Comparison of ENCODE assay signal across 8 mouse cellular contexts in the genomic region with DNA sequence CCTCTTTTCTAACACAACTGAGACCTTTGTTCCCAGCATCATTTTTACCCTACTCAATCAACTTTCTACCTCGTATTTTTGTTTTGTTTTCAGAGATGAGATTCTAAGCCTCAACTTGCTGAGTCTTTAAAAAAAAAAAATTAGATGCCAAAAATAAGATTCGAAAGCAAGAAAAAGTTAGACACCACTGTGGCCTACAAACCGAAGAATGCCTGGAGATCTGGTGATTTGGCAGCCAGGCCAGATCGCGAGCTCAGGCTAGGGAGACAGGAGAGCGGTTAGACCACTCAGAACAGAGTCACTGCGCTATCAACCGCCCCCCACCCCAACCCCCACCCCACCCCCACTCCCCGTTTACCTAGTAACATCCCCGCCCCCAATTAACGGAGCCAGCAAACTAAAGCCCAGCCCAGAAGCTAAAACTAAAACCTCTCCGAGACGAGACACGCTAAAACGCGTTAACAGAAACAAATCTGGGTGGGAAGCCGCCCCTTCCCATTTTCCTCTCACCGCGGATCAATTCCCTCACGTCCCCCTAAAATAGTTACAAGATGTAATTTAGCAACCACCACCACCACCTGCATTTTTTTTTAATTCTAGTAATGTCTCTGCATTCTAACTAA. TPM values are rescaled to one million over a fixed set of nuclear protein-coding genes. Genes with fewer than 3 reads are reported as not detected.
A peak's percentile ranks its signal among the peaks of the same experiment; 100 is the strongest.
DNase-seq lines count a peak whose midpoint lies in the region; ATAC-seq lines count a peak whose summit lies in the region.

No protein-coding gene starts in this region.

- no peak for DNase-seq in kidney, adult 8-10 months
- DNase-seq in NIH3T3 (ENCODE audit: low read depth) = peak; percentile 17
- peak; percentile 16 for DNase-seq in liver
- peak; percentile 27 for DNase-seq in testis, postnatal 14 days (ENCODE audit: low spot score)
- DNase-seq in gastrocnemius, adult 8-10 months (ENCODE audit: low spot score in 2 of 2) = no peak
- DNase-seq in natural killer cell, adult 2 months (ENCODE audit: low spot score in 2 of 2) = no peak

- H3K4me1 ChIP-seq in kidney, embryonic 14.5 days (ENCODE audit: control insufficient read depth, insufficient read depth, low read length) = 0 out of 2 replicates have a peak, but pooled peaks cover 4% of the 10 kb centered on the region
- H3K4me1 ChIP-seq in forebrain, embryonic 12.5 days = peaks cover 21% of the 10 kb centered on the region

- ATAC-seq in kidney, embryonic 14.5 days (ENCODE audit: low FRiP score, low TSS enrichment) = no peak
- no peak for ATAC-seq in forebrain, embryonic 12.5 days (ENCODE audit: low FRiP score)

- peak overlapping the region; percentile 66 for H3K4me2 ChIP-seq in kidney, embryonic 14.5 days (replicated peaks; ENCODE audit: low read depth, low read length)
- peak overlapping the region; percentile 72 for H3K4me2 ChIP-seq in forebrain, embryonic 12.5 days

- H3K36me3 ChIP-seq in kidney, embryonic 14.5 days (ENCODE audit: control insufficient read depth, insufficient read depth, low read length) = peaks cover 12% of the 10 kb centered on the region
- H3K36me3 ChIP-seq in forebrain, embryonic 12.5 days (replicated peaks) = peaks cover 14% of the 10 kb centered on the region

- H3K9ac ChIP-seq in kidney, embryonic 14.5 days (ENCODE audit: low read depth, low read length) = peak overlapping the region; percentile 94
- peak overlapping the region; percentile 98 for H3K9ac ChIP-seq in forebrain, embryonic 12.5 days

- H3K4me3 ChIP-seq in kidney, embryonic 14.5 days (ENCODE audit: low read length) = peak overlapping the region; percentile 74
- H3K4me3 ChIP-seq in forebrain, embryonic 12.5 days (replicated peaks) = peak overlapping the region; percentile 98

- WGBS in kidney, embryonic 14.5 days = 5% methylated on average over 20 of the region's 20 CpGs
- 10% methylated on average over 20 of the region's 20 CpGs for WGBS in forebrain, embryonic 12.5 days

- H3K27ac ChIP-seq in kidney, embryonic 14.5 days (ENCODE audit: low read depth, low read length) = no peak overlapping the region
- no peak overlapping the region for H3K27ac ChIP-seq in forebrain, embryonic 12.5 days

- H3K27me3 ChIP-seq in kidney, embryonic 14.5 days (ENCODE audit: control insufficient read depth, insufficient read depth, low read length) = no peaks in the 10 kb centered on the region
- no peaks in the 10 kb centered on the region for H3K27me3 ChIP-seq in forebrain, embryonic 12.5 days

- H3K9me3 ChIP-seq in kidney, embryonic 14.5 days (ENCODE audit: control insufficient read depth, low read length) = no peaks in the 10 kb centered on the region
- no peaks in the 10 kb centered on the region for H3K9me3 ChIP-seq in forebrain, embryonic 12.5 days

RNA-seq across cellular contexts. Expression of gene Fbxo36, which starts 2.0 kb away (rescaled TPM):
- 10.6 and 13.3 TPM in 2 replicates for polyA plus RNA-seq in kidney, embryonic 14.5 days (2014; fragmentation: Nextera tagmentation; extraction: Ambion mirVana)
- polyA plus RNA-seq in forebrain, embryonic 12.5 days (2016; fragmentation: Nextera tagmentation; extraction: Ambion mirVana) = 9.5 and 11.6 TPM in 2 replicates
- total RNA-seq in gastrocnemius, adult 8-10 months (2022) = 1 to 10 TPM; 1.6 to 4.5 (median 3.0) TPM

RNA-seq across cellular contexts. Expression of gene Trip12, which starts 2.7 kb away (rescaled TPM):
- 57.9 and 85.8 TPM in 2 replicates for polyA plus RNA-seq in kidney, embryonic 14.5 days (2014; fragmentation: Nextera tagmentation; extraction: Ambion mirVana)
- polyA plus RNA-seq in forebrain, embryonic 12.5 days (2016; fragmentation: Nextera tagmentation; extraction: Ambion mirVana) = 107 and 108 TPM in 2 replicates
- 100 to 1,000 TPM; 184 to 209 (median 202) TPM for total RNA-seq in gastrocnemius, adult 8-10 months (2022)

Comparison
In these comparisons a context has a peak if more than half of its experiments do, and no peak if none do; other contexts are left out.
1. DNase-seq: peak in NIH3T3 (single experiment), liver (single experiment) and testis, postnatal 14 days (single experiment); none in kidney, adult 8-10 months (0 of 2), gastrocnemius, adult 8-10 months (0 of 2) and natural killer cell, adult 2 months (0 of 2).